Mouse (Mus musculus) megakaryocyte, embryonic 14.5 days (primary cell): ENCODE results near the gene Hibch. TPM values are rescaled to one million over a fixed set of nuclear protein-coding genes. Genes with fewer than 3 reads are reported as not detected.

ENCODE experiments used
- H3K27me3 ChIP-seq: replicated peaks from 2 replicates; pipeline ENCODE3; 2012; ENCODE audit warnings: inconsistent platforms
- H3K36me3 ChIP-seq: replicated peaks from 2 replicates; pipeline ENCODE3; 2012; ENCODE audit warnings: low read length, inconsistent platforms, mixed read lengths
- H3K4me1 ChIP-seq: 2 replicates; pipeline ENCODE4 v1.6.1; 2012; ENCODE audit warnings: inconsistent platforms
- H3K4me3 ChIP-seq: replicated peaks from 2 replicates; pipeline ENCODE3; 2012; ENCODE audit warnings: moderate library complexity, mild to moderate bottlenecking, inconsistent platforms
- H3K9me3 ChIP-seq: 2 replicates; pipeline ENCODE4 v1.6.1; 2012; ENCODE audit warnings: inconsistent platforms
- FLI1 ChIP-seq: IDR thresholded peaks from 2 replicates; pipeline ENCODE4 v1.6.1; 2012; ENCODE audit warnings: low read length, inconsistent platforms, mixed read lengths
- GATA1 ChIP-seq: IDR thresholded peaks from 3 replicates; pipeline ENCODE4 v1.6.1; 2012; ENCODE audit warnings: mixed read lengths, low read length, inconsistent platforms, borderline replicate concordance
- polyA plus RNA-seq: library from polyadenylated mRNA; stranded (reverse); fragments of >175 nt; gene quantifications from 2 replicates; pipeline ENCODE4 v1.2.3, GENCODE M21; 2012; ENCODE audit warnings: low replicate concordance; ENCODE audit not compliant: insufficient read depth

Gene Hibch
- polyA plus RNA-seq, 1 experiment, result 3.2 TPM

- Histone ChIP-seq H3K9me3 (no peaks in the 10 kb centered on the region), H3K27me3 (peaks cover 9% of the 10 kb centered on the region), H3K4me3 (peak overlapping the region; percentile 94), H3K36me3 (no peaks in the 10 kb centered on the region), H3K4me1 (peaks cover 40% of the 10 kb centered on the region)
- TF ChIP-seq GATA1 (no peak), FLI1 (no peak)
Measured at GRCm38 (mm10) chr1:52952143-52952542, 107.4 kb downstream of the Hibch start.

DNA sequence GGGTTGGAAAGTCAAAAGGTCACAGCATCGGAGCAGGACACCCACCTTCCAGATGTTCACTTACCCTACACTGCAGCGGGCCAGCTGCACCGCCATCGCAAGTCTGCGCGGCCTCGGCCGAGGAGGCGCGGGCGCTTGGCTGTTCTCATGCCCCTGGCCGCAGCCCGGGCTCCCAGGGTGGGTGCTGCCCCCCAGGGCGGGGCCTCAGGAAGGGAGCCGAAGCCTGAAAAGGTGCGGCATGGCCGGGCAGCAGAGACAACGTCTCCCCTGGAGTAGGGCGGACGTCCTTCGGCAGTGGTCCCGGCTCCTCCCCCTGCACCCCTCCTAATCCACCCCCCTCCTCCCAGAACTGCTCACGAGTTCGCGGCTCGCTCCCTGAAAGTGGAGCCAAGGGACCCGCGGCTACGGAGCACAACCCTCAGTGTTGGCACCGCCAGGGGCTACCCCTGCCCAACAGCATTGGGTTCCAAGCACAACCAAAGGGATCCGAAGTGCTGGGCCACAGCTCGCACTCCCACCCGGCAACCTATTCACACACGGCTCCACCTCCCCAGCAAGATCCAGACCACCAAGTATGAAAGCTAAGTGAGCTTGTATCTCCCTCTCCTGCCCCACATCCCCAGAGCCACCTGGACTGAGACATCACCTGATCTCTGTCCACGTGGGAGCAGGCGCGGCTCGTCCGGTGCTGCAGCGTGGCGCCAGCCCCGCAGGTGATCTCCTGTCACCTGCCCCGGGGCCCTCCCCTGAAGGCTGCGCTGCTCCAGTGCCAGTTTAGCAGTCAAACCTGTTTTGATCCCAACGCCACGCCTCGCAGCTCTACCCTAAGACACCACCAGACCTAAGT lies 108.0 kb downstream of the Hibch start:
- no peak for TF ChIP-seq FLI1
- TF ChIP-seq GATA1, result no peak
- Histone ChIP-seq H3K4me1 (peaks cover 40% of the 10 kb centered on the region), H3K9me3 (no peaks in the 10 kb centered on the region), H3K4me3 (peak overlapping the region; percentile 94), H3K36me3 (no peaks in the 10 kb centered on the region), H3K27me3 (peaks cover 9% of the 10 kb centered on the region)

DNA sequence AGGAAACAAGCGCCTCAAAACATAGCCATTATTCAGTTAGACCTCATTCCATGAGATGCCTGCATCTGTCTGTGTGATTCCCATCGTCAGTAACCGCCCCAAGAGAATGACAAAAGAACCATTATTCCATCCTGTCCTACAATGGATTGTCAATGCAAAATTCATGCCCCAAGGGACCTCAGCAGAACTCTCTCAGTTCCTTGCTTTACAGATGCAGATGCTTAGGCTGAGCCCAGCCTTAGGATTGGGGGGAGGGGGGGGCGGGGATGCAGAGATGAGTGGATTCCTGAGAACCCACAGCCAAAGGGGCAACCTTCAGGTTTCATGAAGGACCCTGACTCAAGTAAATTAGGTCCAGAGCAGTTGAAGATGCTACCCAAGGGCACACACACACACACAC lies 108.8 kb downstream of the Hibch start:
- Histone ChIP-seq H3K4me3 (no peak overlapping the region), H3K4me1 (peaks cover 39% of the 10 kb centered on the region), H3K36me3 (no peaks in the 10 kb centered on the region), H3K27me3 (peaks cover 9% of the 10 kb centered on the region), H3K9me3 (no peaks in the 10 kb centered on the region)
- TF ChIP-seq FLI1 (no peak), GATA1 (no peak)

DNA sequence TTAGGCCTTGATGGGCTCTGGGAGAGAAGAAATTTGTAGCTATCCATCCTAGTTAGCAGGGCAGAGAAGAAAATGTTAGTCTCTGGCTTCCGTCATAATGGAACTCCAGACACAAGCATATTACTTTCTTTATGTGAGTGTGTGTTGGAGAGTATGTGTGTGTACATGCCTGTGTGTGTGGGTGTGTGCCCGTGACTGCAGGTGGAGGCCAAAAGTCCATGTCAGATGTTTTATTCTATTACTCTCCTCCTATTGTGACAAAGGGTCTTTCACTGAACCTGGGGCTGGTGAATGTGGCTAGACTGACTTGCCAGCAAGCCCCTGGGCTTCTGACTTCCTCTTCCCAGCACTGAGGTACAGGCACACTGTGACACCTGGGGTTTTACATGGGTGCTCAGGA lies 109.7 kb downstream of the Hibch start:
- H3K4me1 ChIP-seq, result peaks cover 32% of the 10 kb centered on the region
- TF ChIP-seq FLI1 (no peak), GATA1 (no peak)

DNA sequence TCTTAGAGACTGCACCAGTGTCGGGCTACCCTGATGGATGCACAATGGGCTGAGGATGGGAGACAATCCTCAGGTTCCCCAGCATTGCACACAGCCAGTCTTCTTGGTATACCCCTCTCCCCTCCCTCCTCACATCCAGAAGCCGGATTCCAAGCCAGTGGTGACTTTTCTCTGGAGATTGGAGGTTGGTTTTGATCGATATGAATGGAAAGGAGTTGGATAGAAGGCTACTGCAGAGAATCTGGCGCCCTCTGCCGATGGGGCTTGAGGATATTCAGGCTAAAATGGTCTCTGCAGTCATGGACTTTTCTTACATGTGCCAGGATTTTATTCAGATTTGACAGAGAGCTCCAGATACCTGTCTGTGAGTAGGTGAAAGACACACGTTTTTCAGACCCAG lies 110.4 kb downstream of the Hibch start:
- Histone ChIP-seq H3K4me1 (peaks cover 39% of the 10 kb centered on the region), H3K27me3 (peaks cover 10% of the 10 kb centered on the region), H3K9me3 (no peaks in the 10 kb centered on the region), H3K4me3 (peak overlapping the region; percentile 75), H3K36me3 (no peaks in the 10 kb centered on the region)
- TF ChIP-seq GATA1 (no peak), FLI1 (no peak)

More for the DNA sequence above, 109.7 kb downstream of the Hibch start:
- Histone ChIP-seq H3K4me3 (no peak overlapping the region), H3K27me3 (peaks cover 9% of the 10 kb centered on the region), H3K9me3 (no peaks in the 10 kb centered on the region), H3K36me3 (no peaks in the 10 kb centered on the region)

- Histone ChIP-seq H3K4me1 (peaks cover 35% of the 10 kb centered on the region), H3K4me3 (no peak overlapping the region), H3K27me3 (peaks cover 10% of the 10 kb centered on the region), H3K9me3 (no peaks in the 10 kb centered on the region), H3K36me3 (no peaks in the 10 kb centered on the region)
- TF ChIP-seq FLI1, result no peak
- TF ChIP-seq GATA1, result no peak
Measured at GRCm38 (mm10) chr1:52956746-52957145, 112.0 kb downstream of the Hibch start.

DNA sequence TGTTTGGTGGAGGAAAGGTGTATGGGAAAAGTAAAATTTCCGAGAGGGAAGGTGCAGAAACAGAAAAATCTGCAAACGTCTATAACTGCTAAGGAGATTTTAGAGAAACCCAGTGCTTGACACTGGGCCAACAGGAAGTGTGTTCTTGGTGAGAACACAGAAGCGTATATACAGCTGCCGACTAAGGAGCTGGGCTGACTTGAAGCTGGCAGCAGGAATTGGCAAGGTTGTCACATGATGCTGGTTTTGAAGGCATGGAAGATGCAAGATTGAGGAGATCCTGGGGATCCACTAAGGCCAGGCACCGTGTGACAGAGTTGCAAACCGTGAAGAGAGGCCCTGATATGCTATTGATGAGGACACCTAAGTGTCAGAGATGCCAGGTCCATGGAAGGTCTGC lies 115.5 kb downstream of the Hibch start:
- peaks cover 26% of the 10 kb centered on the region for H3K4me1 ChIP-seq
- H3K9me3 ChIP-seq, result no peaks in the 10 kb centered on the region
- no peak for TF ChIP-seq GATA1
- TF ChIP-seq FLI1, result no peak
- H3K4me3 ChIP-seq, result no peak overlapping the region
- H3K36me3 ChIP-seq, result no peaks in the 10 kb centered on the region
- H3K27me3 ChIP-seq, result peaks cover 5% of the 10 kb centered on the region

DNA sequence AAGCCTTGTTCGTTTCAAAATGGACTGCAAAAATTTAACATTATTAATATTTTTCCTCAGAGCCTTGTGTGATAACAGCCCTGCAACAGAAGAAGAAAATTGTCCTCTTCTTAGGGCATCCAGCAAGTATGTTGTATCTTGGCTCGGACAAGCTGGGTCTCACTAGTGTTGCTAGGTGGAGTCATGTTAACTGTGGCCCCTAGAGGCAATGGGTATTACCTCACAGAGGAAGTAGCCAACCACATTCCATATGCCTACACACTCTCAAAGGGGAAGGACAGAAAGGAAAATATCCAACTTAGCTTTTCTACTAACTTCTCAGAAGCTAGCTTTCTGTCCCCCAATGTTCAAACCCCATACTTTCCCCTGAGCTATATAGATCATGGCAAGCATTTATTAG lies 118.4 kb downstream of the Hibch start:
- Histone ChIP-seq H3K36me3 (no peaks in the 10 kb centered on the region), H3K4me1 (peaks cover 26% of the 10 kb centered on the region), H3K27me3 (peaks cover 2% of the 10 kb centered on the region), H3K9me3 (no peaks in the 10 kb centered on the region), H3K4me3 (no peak overlapping the region)
- TF ChIP-seq GATA1 (no peak), FLI1 (no peak)

DNA sequence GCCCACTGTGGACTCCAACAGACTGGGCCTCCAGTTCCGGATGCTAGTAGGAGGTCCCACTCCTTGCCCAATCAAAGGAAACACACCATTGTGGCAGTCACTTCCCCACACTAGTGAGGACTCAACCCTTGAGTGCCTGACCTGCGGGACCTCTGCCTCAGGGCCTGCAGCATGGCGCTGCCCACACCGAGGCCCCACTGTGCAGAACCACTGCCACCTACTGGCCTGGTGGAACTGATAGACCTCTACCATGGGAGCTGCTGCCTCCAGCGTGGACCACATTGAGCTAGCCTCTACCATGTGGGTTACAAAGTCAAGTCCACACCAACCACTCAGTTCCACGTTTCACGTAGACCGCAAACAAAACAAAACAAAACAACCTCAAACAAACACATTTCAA lies 119.9 kb downstream of the Hibch start:
- Histone ChIP-seq H3K27me3 (peaks cover 1% of the 10 kb centered on the region), H3K9me3 (no peaks in the 10 kb centered on the region), H3K4me3 (no peak overlapping the region), H3K36me3 (no peaks in the 10 kb centered on the region), H3K4me1 (peaks cover 24% of the 10 kb centered on the region)
- TF ChIP-seq GATA1 (no peak), FLI1 (no peak)

Other genes starting within 250 kb of the Hibch start
- gene Nemp2, start 214.2 kb upstream of the Hibch start, polyA plus RNA-seq, result 0.15 TPM in 1 of 2 replicates, not detected in the other
- gene Mfsd6, start 117.5 kb upstream of the Hibch start, polyA plus RNA-seq, result 4.1 and 4.4 TPM in 2 replicates
- 0.93 and 1.6 TPM in 2 replicates for gene Inpp1, start 27.2 kb upstream of the Hibch start, polyA plus RNA-seq
- 1.3 TPM in 1 of 2 replicates, not detected in the other for gene 1700019D03Rik, start 175.2 kb downstream of the Hibch start, polyA plus RNA-seq
- gene Mstn, start 216.7 kb downstream of the Hibch start, polyA plus RNA-seq, result not detected in 2 replicates